Mouse (Mus musculus) liver, embryonic 12.5 days (tissue): Measurements from ENCODE around the gene Tmem95. TPM values are rescaled to one million over a fixed set of nuclear protein-coding genes. Genes with fewer than 3 reads are reported as not detected.

Experiments
- ATAC-seq: fragments of 200-750 bp; cut with Nextera tagmentation; 2 replicates; pipeline ENCODE4 v1.8.0; 2017; ENCODE audit warnings: moderate number of reproducible peaks, mild to moderate bottlenecking, moderate library complexity
- H3K27ac ChIP-seq: fragments of 300-500 bp; sonication (generic); 2 replicates; pipeline ENCODE4 v1.5.1; 2016; ENCODE audit warnings: mild to moderate bottlenecking
- H3K27me3 ChIP-seq: fragments of 300-500 bp; sonication (generic); replicated peaks from 2 replicates; pipeline ENCODE4 v1.6.1; 2016; ENCODE audit warnings: mild to moderate bottlenecking, moderate library complexity
- H3K36me3 ChIP-seq: fragments of 300-500 bp; sonication (generic); 2 replicates; pipeline ENCODE4 v1.6.1; 2016; ENCODE audit warnings: mild to moderate bottlenecking, moderate library complexity
- H3K4me1 ChIP-seq: fragments of 300-500 bp; sonication (generic); 2 replicates; pipeline ENCODE4 v1.6.1; 2016
- H3K4me2 ChIP-seq: fragments of 300-500 bp; sonication (generic); 2 replicates; pipeline ENCODE4 v1.6.1; 2016; ENCODE audit warnings: mild to moderate bottlenecking, moderate library complexity
- H3K4me3 ChIP-seq: fragments of 300-500 bp; sonication (generic); 2 replicates; pipeline ENCODE4 v1.5.1; 2016; ENCODE audit warnings: mild to moderate bottlenecking, moderate library complexity
- H3K9ac ChIP-seq: fragments of 300-500 bp; sonication (generic); 2 replicates; pipeline ENCODE4 v1.6.1; 2016; ENCODE audit warnings: mild to moderate bottlenecking, moderate library complexity
- H3K9me3 ChIP-seq: fragments of 300-500 bp; sonication (generic); replicated peaks from 2 replicates; pipeline ENCODE4 v1.6.1; 2016; ENCODE audit warnings: mild to moderate bottlenecking, moderate library complexity
- WGBS: fragments of 180-500 bp; shearing (Covaris S2); methylation state at CpG from one replicate; pipeline ENCODE4 v1.1.7; 2016; ENCODE audit not compliant: insufficient replicate concordance; 5-methylcytosine and 5-hydroxymethylcytosine counted together
- polyA plus RNA-seq: library from polyadenylated mRNA; unstranded; fragments of >200 nt; fragmentation: Nextera tagmentation; extraction: Ambion mirVana; gene quantifications from 2 replicates; pipeline ENCODE4 v1.2.1, GENCODE M21; 2016

The Tmem95 gene
- not detected in 2 replicates for polyA plus RNA-seq

GRCm38 (mm10) chr11:69877878-69878277, at the start of gene Tmem95:
Gene Tmem95 (minus strand): TSS chr11:69878018.
- Histone ChIP-seq H3K36me3 (no peaks in the 10 kb centered on the region), H3K9me3 (no peaks in the 10 kb centered on the region), H3K4me1 (peaks cover 79% of the 10 kb centered on the region), H3K4me2 (peak within 1 kb of the TSS; percentile 96), H3K27me3 (no peaks in the 10 kb centered on the region), H3K9ac (no peak within 1 kb of the TSS), H3K27ac (peak within 1 kb of the TSS; percentile 87), H3K4me3 (0 out of 2 replicates have a peak within 1 kb of the TSS, but pooled peaks have one; percentile 10)
- no peak for ATAC-seq
- WGBS = 82% methylated on average over 11 of the region's 11 CpGs

DNA sequence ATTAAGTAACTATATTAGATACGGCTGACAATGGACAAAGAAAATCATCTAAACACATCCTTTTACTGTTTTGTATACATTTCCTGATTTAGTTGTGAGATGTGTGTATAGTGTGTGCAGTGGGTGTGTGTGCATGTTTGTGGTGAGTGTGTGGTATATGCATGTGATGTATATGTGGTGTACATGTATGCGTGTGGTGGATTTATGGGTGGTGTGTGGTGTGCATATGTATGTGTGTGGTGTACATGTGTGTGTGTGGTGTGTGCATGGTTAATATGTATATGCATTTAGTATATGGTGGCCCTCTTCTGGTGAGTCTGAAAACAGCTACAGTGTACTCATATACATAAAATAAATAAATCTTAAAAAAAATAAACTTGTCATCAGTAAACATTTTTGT, 49.7 kb upstream of the Tmem95 start:
- Histone ChIP-seq H3K4me3 (no peak overlapping the region), H3K4me2 (no peak overlapping the region), H3K9me3 (no peaks in the 10 kb centered on the region), H3K4me1 (peaks cover 27% of the 10 kb centered on the region), H3K27ac (no peak overlapping the region), H3K36me3 (no peaks in the 10 kb centered on the region), H3K27me3 (no peaks in the 10 kb centered on the region), H3K9ac (no peak overlapping the region)
- 90% methylated on average over 2 of the region's 2 CpGs for WGBS
- ATAC-seq = no peak

DNA sequence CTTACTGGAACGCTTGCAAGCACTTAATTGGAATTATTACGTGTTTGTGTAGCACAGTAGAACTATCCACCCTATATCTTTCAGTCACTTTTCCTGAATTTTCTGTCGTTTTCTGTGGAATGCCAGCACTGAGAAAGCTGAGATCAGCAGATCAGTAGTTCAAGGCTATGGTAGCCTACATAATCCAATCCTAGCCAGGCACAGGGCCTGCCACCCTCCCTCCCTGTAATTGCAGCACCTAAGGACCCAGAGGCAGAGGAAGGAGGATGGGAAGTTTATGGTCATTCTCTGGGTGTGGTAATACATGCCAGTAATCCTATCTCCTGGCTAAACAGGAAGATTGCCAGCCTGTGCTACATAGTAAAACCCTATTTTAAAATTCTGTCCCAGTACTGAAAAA, 45.0 kb upstream of the Tmem95 start:
- WGBS = 65% methylated on average over 3 of the region's 3 CpGs
- ATAC-seq = no peak
- Histone ChIP-seq H3K36me3 (peaks cover 21% of the 10 kb centered on the region), H3K4me3 (peak overlapping the region; percentile 86), H3K27me3 (no peaks in the 10 kb centered on the region), H3K4me2 (peak overlapping the region; percentile 78), H3K27ac (peak overlapping the region; percentile 99), H3K9ac (peak overlapping the region; percentile 79), H3K4me1 (peaks cover 44% of the 10 kb centered on the region), H3K9me3 (no peaks in the 10 kb centered on the region)

DNA sequence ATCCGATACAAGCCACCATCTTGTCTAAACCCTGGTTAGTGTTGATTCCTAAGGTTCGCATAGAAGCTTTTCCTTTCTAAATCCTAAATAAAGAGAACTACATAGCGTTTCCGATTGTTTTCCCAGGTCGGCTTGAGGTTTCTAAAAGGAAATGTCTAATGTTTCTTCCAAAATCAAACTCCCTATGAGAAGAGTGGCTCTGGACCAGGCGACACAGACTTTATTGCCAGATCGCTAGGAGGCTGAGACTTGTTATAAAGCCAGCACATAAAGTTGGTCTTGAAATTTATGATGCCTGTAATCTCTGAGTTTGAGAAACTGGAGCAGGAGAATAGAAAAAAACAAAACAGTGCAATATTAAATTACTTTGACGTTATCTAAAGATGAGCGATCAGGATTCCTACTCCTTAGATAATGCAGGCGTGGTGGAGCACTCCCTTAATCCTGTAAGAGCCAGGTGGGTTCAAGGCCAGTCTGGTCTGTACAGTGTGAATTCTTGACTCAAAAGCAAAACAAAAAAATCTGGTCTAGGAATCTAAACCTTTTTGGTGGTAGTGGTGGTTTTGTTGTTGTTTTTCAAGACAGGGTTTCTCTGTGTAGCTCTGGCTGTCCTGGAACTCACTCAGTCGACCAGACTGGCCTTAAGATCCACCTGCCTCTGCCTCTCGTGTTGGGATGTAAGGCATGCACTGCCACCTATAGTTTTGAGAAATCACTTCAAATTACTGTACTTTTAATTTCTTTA, 44.4 kb upstream of the Tmem95 start:
- 1% methylated on average over 12 of the region's 12 CpGs for WGBS
- peak overlapping the region; percentile 79 for H3K9ac ChIP-seq
- H3K36me3 ChIP-seq = peaks cover 27% of the 10 kb centered on the region
- no peak for ATAC-seq
- peaks cover 50% of the 10 kb centered on the region for H3K4me1 ChIP-seq
- peak overlapping the region; percentile 99 for H3K27ac ChIP-seq
- H3K27me3 ChIP-seq = no peaks in the 10 kb centered on the region
- peak overlapping the region; percentile 78 for H3K4me2 ChIP-seq
- peak overlapping the region; percentile 86 for H3K4me3 ChIP-seq
- H3K9me3 ChIP-seq = no peaks in the 10 kb centered on the region

- Histone ChIP-seq H3K4me2 (peak within 1 kb of the TSS; percentile 92), H3K27me3 (no peaks in the 10 kb centered on the region), H3K4me1 (peaks cover 58% of the 10 kb centered on the region), H3K9ac (peak within 1 kb of the TSS; percentile 100), H3K9me3 (no peaks in the 10 kb centered on the region), H3K4me3 (peak within 1 kb of the TSS; percentile 86), H3K36me3 (peaks cover 36% of the 10 kb centered on the region), H3K27ac (peak within 1 kb of the TSS; percentile 99)
- peak; percentile 91 for ATAC-seq
- under 1% methylated on average over 78 of the region's 78 CpGs for WGBS
Observed at GRCm38 (mm10) chr11:69921114-69922011, 43.5 kb upstream of the Tmem95 start, which contains the start of gene Eif5a. Gene Eif5a (minus strand): TSS chr11:69921958.

GRCm38 (mm10) chr11:69920266-69921031, 42.6 kb upstream of the Tmem95 start:
- no peaks in the 10 kb centered on the region for H3K27me3 ChIP-seq
- WGBS = under 1% methylated on average over 46 of the region's 65 CpGs
- peak overlapping the region; percentile 100 for H3K9ac ChIP-seq
- peaks cover 45% of the 10 kb centered on the region for H3K36me3 ChIP-seq
- no peaks in the 10 kb centered on the region for H3K9me3 ChIP-seq
- H3K4me2 ChIP-seq = peak overlapping the region; percentile 92
- H3K27ac ChIP-seq = peak overlapping the region; percentile 99
- H3K4me3 ChIP-seq = peak overlapping the region; percentile 86
- ATAC-seq = 0 out of 2 replicates have a peak, but pooled peaks have one; percentile 1
- peaks cover 68% of the 10 kb centered on the region for H3K4me1 ChIP-seq

DNA sequence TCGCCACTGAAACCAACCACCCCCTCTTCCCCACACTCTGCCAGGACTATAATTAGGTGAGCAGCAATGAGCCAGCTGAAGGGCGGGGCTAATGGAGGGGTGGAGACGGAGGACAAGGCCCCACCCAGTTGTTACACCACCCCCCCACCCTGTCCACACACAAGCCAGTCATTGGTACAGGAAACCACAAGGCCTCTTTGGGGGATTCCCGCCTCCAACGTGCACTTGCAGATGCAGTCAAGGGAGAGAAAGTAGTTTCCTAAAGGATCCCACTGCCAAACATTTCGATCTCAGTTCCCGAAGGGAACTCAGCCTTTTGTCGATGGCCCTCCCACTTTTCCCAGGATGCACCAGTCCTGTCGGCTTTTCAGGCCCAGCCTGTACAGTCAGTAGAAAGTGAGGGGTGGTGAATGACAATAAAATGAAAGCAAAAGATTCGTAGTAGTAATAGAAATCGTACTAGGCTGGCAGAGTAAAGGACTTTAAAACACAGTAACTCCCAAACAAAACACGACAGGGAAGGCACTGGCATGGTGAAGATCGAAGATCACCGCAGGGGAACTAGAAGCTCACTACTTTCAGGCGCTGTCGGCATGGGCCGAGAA, 41.9 kb upstream of the Tmem95 start:
- peak overlapping the region; percentile 92 for H3K4me2 ChIP-seq
- WGBS = under 1% methylated on average over 17 of the region's 17 CpGs
- H3K27ac ChIP-seq = peak overlapping the region; percentile 99
- peak overlapping the region; percentile 100 for H3K9ac ChIP-seq
- peak; percentile 58 for ATAC-seq
- no peaks in the 10 kb centered on the region for H3K9me3 ChIP-seq
- H3K36me3 ChIP-seq = peaks cover 52% of the 10 kb centered on the region
- no peaks in the 10 kb centered on the region for H3K27me3 ChIP-seq
- peak overlapping the region; percentile 86 for H3K4me3 ChIP-seq
- peaks cover 74% of the 10 kb centered on the region for H3K4me1 ChIP-seq

- H3K36me3 ChIP-seq = peaks cover 56% of the 10 kb centered on the region
- peak overlapping the region; percentile 92 for H3K4me2 ChIP-seq
- H3K9ac ChIP-seq = peak overlapping the region; percentile 100
- H3K9me3 ChIP-seq = no peaks in the 10 kb centered on the region
- 51% methylated on average over 9 of the region's 9 CpGs for WGBS
- H3K4me3 ChIP-seq = peak overlapping the region; percentile 86
- ATAC-seq = no peak
- H3K4me1 ChIP-seq = peaks cover 71% of the 10 kb centered on the region
- H3K27me3 ChIP-seq = no peaks in the 10 kb centered on the region
- peak overlapping the region; percentile 99 for H3K27ac ChIP-seq
Observed at GRCm38 (mm10) chr11:69919053-69919452, 41.2 kb upstream of the Tmem95 start.

GRCm38 (mm10) chr11:69918118-69918517, 40.3 kb upstream of the Tmem95 start:
- 68% methylated on average over 5 of the region's 5 CpGs for WGBS
- H3K4me1 ChIP-seq = peaks cover 67% of the 10 kb centered on the region
- H3K27me3 ChIP-seq = no peaks in the 10 kb centered on the region
- H3K36me3 ChIP-seq = peaks cover 59% of the 10 kb centered on the region
- H3K4me3 ChIP-seq = peak overlapping the region; percentile 86
- no peak for ATAC-seq
- H3K4me2 ChIP-seq = peak overlapping the region; percentile 92
- no peaks in the 10 kb centered on the region for H3K9me3 ChIP-seq
- H3K9ac ChIP-seq = peak overlapping the region; percentile 100
- peak overlapping the region; percentile 99 for H3K27ac ChIP-seq

DNA sequence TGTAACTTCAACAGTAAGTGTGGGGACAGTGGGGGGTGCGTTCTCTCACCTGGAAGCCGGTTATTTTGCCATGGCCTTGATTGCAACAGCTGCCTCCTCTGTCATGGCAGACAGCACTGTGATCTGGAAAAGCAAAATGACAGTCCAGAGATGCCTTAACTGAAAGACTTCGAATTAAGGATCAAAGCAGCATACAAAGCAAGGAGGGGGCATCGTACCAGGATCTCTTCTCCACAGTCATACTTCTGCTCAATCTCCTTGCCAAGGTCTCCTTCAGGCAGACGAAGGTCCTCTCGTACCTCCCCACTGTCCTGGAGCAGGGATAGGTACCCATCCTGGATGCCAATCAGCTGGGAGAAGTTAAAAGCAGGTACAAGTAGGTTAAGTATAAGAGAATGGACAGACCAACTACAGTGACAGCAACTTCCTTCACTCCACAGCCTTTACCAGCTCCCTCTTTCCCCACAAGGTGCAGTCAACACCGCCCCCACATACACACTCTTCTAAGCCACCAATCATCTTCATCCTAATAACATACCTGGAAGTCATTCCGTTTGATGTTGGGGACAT, 39.6 kb upstream of the Tmem95 start:
- Histone ChIP-seq H3K9ac (peak overlapping the region; percentile 100), H3K4me1 (peaks cover 67% of the 10 kb centered on the region), H3K4me3 (peak overlapping the region; percentile 86), H3K4me2 (peak overlapping the region; percentile 92), H3K9me3 (no peaks in the 10 kb centered on the region), H3K27me3 (no peaks in the 10 kb centered on the region), H3K36me3 (peaks cover 66% of the 10 kb centered on the region), H3K27ac (peak overlapping the region; percentile 99)
- no peak for ATAC-seq
- 66% methylated on average over 8 of the region's 8 CpGs for WGBS
